Mouse (Mus musculus): ENCODE results near the gene Plcl2.

Gene Plcl2

GRCm38 (mm10) chr17:50509251-50510104, at the start of gene Plcl2:
Gene Plcl2 (plus strand): TSS chr17:50509403.
- DNase-seq: peak; percentile 60

- DNase-seq: peak; percentile 29
Measured at GRCm38 (mm10) chr17:50460301-50460700, 48.9 kb upstream of the Plcl2 start.

DNA sequence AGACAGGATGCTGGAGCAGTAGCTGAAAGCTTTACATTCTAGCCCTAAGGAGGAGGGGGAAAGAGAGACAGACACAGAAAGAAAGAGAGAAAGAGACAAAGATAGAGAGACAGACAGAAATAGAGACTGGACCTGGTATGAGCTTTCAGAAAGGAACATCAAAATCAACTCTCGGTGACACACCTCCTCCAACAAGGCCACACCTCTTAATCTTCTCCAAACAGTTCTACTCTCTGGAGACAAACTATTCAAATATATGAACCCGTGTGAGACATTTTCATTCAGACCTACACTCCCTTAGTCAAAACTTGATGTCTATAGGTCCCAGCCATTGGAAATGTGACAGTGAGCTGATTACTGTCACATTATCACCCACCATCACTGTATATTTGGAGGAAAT, 41.8 kb upstream of the Plcl2 start:
- DNase-seq: no peak

DNA sequence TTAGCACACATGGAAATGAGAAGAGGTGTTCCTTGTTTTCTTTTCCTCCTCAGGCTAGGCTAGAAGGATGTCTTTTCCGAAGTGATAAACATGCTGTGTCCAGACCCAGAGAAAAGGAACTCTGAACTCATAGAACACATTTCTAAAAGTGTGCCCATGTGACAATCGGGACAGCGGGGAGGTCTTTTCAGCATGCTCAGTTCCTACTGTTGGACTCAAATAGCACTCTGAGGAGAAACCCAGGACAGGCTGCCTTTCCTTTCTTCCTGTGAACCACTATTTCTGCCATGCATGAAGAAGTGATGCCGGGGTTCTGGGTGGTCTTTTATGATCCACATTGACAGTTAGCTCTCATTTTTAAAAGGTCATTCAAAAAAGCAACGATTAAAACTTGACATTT, 40.1 kb upstream of the Plcl2 start:
- DNase-seq: no peak

GRCm38 (mm10) chr17:50469543-50470431, 39.4 kb upstream of the Plcl2 start:
- DNase-seq: peak; percentile 62

- peak; percentile 45 for DNase-seq
Measured at GRCm38 (mm10) chr17:50470432-50471078, 38.6 kb upstream of the Plcl2 start.

DNA sequence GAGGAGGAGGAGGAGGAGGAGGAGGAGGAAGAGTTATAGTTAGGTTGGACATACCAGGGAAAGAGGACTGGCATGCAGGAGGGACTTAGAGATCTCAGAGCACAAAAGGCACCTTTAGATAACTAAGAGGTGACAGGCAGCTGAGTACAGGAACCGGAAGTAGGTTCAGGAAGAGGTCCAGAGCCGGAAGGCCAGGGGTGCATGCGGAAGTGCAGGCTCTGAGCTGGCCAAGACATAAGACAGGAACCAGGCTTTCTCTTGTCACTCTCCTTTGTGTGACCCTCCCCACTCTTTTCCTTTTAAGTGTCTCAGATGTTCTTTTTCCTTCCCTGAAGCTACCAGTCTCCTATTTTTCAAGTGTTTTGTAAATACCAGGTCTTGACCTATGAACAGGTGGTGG, 38.0 kb upstream of the Plcl2 start:
- no peak for DNase-seq

GRCm38 (mm10) chr17:50477277-50477676, 31.9 kb upstream of the Plcl2 start:
- DNase-seq: no peak

- DNase-seq: no peak
Measured at GRCm38 (mm10) chr17:50480867-50481266, 28.3 kb upstream of the Plcl2 start.

DNA sequence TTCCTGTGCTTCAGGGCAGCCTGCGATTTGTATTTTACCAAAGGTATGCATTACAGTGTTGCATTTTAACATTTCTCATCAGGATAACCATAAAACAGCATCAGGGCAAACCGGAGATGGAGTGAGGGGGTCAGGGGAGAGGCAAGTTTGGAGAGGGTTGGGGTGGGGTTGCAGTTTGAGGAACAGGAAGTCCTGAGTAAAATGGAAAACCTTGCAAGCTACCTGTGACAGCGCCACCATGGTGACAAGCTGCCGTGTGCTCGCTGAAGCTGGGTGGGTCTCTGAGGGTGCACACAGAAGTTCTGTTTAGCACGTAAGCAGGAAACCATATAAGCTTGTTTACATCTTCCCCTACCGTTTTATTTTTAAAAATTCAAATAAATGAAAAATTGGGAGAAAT, 25.5 kb upstream of the Plcl2 start:
- DNase-seq: no peak

GRCm38 (mm10) chr17:50484981-50485380, 24.2 kb upstream of the Plcl2 start:
- DNase-seq: no peak

- DNase-seq: no peak
Measured at GRCm38 (mm10) chr17:50487058-50487618, 22.1 kb upstream of the Plcl2 start.

- DNase-seq: no peak
Measured at GRCm38 (mm10) chr17:50487670-50488069, 21.5 kb upstream of the Plcl2 start.

DNA sequence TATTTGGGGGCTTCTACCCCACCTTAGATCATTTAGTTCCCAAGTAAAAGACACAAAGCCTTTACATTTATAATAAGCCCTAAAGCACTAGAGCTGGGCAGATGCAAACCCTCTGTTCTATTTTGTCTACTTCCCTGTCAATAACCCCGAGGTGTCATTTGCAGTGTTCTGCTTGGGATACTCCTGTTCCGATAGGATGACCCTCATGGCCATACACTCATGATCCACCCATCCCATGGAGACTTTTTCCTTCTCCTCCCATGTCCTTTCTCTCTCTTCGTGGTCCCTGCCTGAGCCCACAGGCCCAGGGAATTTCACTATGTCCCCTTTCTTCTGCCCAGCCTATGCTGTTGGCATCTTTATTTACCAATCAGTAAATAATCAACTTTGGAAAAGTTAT, 20.8 kb upstream of the Plcl2 start:
- no peak for DNase-seq

DNA sequence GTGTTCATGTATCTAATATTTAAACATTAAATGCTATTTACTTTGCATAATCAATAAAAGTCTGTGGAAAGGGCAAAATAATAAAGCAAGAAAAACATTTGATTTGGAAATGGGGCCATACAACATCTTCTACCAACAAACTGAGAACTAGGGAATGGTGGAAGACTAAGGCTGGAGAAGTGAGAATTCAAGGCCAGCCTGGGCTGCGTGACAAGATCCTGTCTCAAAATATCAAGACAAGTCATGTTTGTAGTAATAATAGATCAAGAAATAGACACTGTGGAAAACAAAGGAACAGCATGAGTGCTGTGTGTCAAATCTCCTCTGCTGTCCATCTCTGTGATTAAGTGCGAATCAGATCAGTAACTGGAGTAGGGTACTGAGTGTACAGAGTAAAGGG, 20.3 kb upstream of the Plcl2 start:
- no peak for DNase-seq

GRCm38 (mm10) chr17:50490644-50491430, 18.4 kb upstream of the Plcl2 start:
- DNase-seq: no peak

DNA sequence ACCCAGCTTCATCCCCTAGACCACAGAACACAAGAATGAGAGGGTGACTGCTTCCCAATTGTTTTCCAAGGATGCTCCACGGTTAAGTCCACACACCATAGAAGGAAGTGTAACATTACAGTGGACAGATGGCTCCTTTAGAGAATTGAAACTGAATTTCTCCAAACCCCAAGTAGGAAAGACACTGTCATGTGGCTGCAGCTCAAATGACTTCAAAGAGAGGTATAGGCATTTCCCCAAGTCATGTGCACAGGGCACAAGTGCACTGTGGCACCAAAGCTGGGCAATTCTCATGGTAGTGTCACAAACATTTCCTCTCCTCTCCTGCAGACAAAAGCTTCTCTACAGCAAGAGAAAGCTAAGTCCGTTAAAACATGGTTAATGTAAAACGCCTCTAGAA, 17.7 kb upstream of the Plcl2 start:
- DNase-seq: no peak

- no peak for DNase-seq
Measured at GRCm38 (mm10) chr17:50495216-50495889, 13.8 kb upstream of the Plcl2 start.

- no peak for DNase-seq
Measured at GRCm38 (mm10) chr17:50498062-50498697, 11.0 kb upstream of the Plcl2 start.

DNA sequence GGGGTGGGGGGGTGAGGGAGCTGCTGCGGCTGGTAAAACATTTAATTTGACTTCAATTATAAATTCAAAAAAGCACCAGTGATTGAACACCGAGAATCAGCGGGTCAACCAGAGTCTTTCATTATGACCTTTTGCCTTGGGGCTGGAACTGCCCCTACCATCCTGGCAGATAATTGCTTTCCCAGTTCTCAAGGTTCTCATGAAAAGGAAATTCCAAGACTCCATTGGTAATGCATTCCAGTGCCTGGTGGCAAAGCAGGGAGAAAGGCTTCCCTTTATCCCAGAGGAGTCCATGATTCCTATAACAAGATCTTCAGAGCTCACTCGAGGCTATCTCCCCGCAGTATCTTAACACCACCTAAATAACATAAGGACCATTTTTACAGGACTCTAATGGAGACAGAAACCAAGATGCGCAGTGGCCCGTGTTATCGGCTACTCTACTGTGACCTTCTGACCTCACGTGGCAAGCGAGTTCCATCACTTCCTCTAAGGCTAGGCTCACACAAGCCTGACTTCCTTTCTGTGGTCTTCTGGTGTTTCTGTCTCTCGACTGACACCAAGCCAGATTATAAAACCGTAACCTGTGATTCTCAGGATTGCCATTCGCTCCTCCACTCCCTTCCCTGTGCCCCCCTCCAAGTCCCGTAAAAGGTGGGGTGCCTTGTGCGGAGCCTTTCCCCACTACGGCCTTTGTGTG, 10.0 kb upstream of the Plcl2 start:
- no peak for DNase-seq
